Mouse (Mus musculus) monocyte, adult 5-6 weeks (primary cell): Measurements from ENCODE around the gene Kpna6. TPM values are rescaled to one million over a fixed set of nuclear protein-coding genes. Genes with fewer than 3 reads are reported as not detected.
"Not testable (repeated sequence)": the region's sequence is repeated elsewhere in the genome, so short reads cannot be mapped to it uniquely, and the experiment has no call there.

Experiments used
- ATAC-seq: fragments of 153-309, 156-312 bp; replicated peaks from 2 replicates; pipeline ENCODE4 v1.8.0; 2017; ENCODE audit warnings: mild to moderate bottlenecking; ENCODE audit not compliant: low TSS enrichment, insufficient number of reproducible peaks, severe bottlenecking, poor library complexity, low FRiP score
- total RNA-seq: library from RNA; stranded (forward); fragments of 200-1000, 200-491, 200-594 nt; gene quantifications from 3 replicates; pipeline ENCODE4 v1.2.3, GENCODE M21; 2017

Gene Kpna6
- total RNA-seq: 16.8 to 32.2 TPM (median 18.2 TPM) in 3 replicates

DNA sequence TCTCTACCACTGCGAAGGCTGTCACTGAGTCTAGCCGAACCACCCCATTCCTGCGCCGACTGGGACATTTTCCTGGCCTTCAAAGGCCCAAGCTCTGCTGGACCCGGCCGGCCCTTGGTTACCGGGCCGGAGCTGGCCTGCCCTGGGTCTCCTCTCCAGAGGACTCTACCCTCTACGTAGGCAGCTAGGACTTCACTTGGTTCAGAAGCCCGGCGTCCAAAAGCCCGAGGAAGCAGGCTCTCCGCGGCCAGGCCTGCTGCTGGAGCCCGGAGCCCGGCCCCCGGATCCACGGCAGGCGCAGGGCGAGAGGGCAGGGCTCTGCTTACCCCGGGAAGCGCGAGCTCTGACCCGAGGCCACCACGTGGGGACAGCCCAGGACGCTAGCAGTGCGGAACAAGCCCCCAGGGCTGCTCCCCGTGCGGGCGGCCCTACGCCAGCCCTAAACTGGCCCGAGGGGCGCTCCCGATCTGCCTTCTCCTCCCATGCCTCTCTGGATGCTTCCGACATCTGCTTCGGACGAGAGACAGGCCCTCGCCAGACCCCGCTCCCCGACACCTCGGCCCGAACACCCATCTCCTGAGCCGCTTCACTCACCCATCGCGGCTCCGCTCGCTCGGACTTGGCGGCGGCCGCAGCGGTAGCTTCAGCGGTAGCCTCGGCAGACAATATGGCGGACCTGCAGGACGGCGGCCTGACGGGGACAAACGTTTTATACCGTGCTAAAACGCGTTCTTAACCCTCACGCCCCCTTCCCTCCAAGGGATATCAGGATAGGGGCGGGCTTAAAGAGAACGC is at the start of gene Kpna6:
Kpna6 (minus strand) TSS at position 685 of the 795 bp plus-strand sequence.
- ATAC-seq: peak; percentile 97

DNA sequence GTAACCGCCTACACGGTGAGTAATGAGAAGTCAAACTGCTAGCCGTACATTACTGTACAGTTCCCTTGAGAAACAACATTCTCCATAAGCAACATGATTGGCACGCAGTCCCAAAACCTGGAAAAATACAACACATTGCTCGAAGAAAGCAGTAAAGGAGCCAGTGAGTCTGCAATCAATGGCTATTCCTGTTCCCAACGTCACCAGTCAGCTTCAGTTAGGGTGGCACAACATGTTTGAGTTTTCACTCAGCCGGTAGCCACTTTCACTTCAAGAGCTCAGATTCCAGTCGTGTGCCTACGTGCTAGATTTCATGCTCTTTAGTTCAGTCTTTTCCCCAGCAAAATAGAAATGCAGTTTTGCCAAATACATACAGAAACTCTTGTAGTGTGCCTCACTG is 43.7 kb upstream of the Kpna6 start:
- no peak for ATAC-seq

DNA sequence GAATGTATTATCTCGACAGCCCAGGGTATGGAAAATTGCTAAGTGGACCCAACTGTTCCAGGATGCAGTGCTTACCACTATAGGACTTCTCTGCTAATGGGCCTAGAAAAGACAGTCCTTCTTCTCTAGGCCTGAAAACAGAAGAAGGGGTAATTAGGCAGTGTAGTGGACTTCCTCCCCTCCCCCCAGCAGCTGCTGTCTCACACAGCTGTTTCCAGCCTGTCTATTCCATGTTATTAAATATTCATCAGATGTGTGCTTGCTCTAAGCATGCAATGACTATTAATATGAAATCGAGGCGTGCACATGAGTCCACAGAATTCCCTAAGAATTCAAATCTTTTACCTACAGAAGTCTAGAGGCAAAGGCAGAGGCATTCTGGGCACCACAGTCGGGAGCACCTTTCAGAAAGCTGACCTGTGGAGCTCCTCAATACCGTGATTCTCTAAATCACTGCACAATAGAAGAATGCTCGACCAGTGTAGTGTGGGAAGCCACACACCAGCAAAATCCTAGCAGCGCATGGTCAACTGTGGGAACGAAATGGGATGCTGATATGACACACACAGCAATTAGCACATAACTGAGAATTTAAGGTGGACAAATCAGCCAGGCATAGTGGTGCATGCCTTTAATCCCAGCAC is 37.0 kb upstream of the Kpna6 start:
- ATAC-seq: no peak

DNA sequence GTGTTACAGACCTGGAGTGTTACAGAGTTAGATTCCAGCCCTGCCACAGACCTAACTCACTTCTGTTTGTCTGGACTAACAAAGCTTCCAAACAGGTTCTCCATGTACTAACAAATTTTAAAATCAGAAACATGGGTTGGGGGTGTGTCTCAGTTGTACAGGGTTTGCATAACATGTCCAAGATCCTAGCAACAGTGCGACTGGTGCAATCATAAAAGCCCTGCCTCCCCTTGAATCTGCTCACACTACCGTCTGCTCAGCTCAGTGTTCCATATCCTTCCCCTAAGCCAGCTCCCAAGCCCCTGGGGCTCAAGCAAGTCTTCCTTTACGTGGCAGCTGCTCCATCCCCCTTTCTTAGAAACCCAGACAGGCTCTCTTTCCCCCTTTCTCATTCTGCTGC is 34.2 kb upstream of the Kpna6 start:
- ATAC-seq: no peak

DNA sequence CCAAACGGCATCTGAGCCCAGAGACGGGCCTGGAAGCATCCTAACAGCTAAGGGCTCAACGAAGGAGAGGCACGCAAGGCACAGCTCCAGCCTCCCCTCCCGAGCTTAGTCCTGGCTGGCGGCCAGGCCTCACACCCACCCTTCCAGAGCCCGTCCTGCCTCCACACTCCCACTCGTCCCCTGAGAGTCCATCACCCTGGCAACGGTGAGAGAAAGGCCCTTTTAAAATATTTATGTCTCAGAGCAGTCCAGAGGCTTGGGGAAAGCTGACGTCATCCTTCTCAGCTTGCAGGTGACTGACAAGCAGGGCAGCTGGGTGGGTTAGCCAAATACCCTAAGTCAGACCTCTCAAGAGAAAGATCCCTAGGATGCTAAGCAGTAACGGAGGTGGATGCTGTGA is 29.9 kb upstream of the Kpna6 start:
- no peak for ATAC-seq

DNA sequence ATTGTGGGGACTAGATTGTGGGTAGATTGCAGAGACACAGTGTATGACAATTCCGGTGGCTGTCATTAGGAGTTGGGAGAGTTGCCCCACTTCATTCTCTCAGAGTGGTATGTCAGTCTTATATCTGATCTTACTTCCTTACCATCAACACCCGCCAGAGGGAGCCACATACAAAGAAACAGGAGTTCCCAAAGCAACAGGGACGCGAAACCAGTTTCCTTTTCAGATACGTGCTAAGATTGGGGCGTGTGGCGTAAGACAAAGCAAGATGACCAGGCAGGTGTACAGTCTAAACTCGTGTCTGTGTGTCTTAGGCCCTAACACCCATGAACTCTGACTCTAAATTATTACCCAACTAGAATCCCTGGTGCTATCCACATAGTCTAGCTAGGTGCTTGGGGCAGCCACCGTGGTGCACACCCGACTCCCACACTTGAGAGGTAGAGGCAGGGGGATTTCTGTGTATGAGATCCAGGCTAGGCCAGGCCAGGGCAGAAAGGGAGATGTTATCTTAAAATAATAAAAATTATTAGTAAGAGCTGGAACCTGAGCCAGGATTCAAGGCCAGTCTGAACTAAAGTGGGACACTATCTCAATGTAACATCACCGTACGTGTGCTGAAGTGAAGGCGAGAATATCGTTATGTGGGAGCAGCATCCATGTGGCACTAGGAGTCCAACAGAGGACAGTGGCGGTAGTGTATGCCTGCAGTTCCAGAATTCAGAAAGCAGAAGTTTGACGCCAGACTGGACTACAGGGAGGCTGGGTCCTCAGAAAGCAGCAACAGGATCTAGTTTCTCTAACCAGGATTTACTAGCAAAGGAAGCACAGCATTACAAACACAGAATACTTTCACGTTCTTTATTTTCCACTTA is 29.2 kb upstream of the Kpna6 start:
- ATAC-seq: peak; percentile 86

DNA sequence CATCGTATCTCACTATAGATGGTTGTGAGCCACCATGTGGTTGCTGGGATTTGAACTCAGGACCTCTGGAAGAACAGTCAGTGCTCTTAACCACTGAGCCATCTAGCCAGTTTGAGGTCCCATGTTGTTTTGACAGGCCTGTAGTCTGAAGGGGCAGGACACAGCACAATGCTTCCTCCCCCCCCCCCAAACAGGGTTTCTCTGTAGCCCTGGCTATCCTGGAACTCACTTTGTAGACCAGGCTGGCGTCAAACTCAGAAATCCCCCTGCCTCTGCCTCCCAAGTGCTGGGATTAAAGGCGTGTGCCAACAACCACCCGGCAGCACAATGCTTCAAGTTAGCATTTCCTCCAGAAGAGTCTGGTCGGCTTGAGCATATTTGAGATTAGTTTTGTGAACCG is 28.1 kb upstream of the Kpna6 start:
- ATAC-seq: not testable (repeated sequence)

DNA sequence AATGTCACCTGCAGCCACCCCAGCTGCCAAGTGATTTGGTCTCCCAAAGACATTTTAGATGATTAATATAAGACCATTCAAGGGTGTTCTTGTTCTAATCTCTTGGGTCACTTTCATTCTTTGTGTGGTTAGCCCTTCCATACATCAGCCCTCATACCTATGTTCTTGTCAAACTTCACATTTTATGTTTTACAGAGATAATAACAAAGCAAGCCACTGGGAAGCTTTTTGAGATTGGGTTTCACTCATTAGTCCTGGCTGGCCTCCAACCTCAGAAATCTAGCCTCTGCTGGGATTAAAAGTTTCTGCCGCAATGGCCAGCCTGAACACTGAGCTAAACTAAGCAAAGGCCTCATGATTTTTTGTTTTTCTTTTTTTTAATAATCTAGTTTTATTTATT is 27.6 kb upstream of the Kpna6 start:
- no peak for ATAC-seq

DNA sequence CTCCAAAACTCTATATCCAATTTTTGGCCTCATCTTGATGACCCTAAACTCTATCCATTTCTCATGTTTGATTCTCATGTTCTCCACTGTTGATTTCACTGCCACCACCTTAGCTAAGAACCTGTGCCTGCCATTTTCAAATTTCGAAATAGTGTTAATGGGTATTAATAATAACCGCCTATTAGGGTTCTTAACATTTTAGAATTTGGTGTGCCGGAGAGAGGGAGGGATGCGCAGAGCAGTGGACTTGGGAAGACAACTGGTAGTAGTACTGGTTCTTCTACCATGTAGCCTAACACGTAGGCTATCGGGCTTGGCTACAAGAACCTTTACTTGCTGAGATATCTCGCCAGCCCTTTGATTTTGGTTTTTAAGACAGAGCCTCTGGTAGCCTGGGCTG is 24.6 kb upstream of the Kpna6 start:
- ATAC-seq: no peak

DNA sequence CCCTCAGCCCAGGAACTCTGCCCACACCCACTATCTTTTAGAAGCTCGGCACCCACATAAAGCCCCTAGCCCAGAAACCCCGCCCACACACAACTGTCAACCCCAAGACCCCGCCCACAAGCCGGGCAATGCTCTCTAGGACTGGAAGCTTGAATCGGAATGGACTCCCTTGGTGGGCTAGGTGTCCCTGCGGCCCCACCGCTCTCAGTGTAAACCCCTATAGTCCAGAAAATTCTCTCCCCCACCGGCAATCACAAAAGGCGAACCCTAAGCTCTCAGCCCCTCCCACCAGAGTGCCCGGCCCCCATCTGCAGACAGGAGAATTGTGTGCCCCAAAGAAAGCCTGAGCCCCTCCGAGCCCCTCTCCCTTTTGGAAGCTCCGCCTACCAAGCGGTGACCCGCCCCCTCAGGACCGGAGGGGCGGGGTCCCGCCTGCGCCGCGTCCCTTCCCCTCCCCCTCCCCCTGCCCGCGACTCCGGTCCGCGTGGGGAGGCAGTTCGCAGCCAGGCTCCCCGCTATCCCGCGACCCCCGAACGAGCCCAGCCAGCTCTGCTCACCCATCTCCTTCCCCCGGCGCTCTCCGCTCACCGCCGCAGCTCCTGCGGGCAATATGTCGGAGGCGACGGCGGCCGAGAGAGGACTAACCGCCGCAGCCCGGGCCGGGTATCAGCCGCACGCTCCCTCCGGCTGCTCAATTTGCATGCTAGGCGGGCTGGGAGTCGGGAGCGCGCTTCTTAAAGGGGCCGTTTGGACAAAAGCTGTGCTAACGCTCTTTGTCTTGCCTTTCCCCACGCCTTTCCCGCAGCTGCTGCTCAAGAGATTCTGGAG is 23.8 kb upstream of the Kpna6 start, which contains the start of gene Tmem39b:
Tmem39b (minus strand) TSS at position 681 of the 828 bp plus-strand sequence.
- ATAC-seq: peak; percentile 83

DNA sequence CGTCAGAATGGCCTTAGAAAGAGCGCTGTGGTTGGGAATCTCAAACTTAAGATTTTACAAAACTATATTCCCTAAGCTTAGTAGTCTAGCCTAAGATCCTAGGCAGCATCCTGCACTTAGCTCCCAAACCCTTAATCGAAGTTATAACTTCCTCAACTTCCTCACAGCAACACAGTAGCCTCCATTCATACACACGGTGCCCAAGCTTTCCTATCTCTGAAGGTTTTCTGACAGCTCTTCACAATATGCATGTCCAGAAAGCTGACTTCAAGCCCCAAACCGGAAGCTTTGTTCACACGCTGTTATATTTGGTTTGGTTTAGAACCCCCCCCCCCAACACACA is 23.2 kb upstream of the Kpna6 start:
- ATAC-seq: no peak

DNA sequence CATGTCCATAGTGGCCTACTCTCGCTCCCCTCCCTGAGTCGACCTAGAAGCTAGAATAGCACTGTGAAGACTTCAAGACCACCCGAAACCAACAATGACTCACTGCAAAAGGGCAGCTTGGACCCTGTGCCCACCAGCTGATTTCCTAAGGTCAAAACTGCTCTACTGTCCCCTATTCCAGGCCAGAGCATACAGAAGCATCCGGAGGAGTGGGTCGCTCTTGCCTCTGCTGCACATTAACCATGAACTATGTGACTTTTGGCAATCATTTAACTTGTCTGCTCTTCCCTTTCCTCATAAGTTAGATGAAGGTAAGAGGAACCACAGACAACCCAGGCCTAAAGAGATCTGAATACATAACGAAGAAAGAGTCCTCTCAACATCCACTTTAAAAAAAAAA is 12.0 kb upstream of the Kpna6 start:
- no peak for ATAC-seq

DNA sequence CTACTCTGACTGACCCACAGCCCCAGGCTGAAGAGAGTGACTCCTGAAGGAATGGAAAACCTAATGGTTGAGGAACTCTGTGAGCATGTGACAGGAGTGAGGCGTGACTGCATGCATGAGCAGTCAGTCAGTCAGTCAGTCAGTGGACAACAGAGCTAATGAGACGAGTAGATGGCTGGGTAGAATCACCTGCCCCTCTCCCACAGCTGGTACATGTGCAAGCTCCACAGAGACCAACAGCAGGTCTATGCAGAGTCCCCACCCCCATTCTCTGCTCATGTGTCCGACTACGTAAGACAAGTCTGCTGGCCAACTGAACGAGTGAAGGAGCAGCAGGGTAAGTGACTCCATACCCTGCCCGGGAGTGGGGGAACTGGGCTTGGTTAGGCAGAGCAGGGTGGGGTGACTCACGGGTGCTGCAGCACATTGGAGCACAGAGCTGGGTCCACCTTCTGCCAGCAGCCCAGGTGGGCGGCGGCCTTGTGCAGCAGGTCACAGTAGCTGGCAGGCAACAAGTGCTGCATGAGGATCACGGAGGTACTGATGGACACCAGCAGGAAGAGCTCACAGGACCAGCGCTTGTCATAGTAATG is 11.4 kb upstream of the Kpna6 start:
- ATAC-seq: no peak

DNA sequence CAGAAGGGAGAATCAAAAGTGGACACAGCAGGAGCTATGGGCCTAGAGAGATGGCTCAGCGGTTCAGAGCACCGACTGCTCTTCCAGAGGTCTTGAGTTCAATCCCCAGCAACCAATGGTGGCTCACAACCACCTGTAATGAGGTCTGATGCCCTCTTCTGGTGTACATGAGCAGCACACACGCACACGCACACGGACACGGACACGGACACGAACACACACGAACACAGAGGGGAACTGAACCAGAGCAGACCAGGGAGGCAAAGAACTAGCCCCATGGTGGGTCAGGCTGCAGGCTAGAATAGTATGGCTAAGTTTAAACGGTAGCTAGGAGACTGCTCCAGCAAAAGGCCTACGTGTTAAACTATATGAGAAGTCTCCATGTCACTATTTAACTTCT is 9.3 kb upstream of the Kpna6 start:
- no peak for ATAC-seq

DNA sequence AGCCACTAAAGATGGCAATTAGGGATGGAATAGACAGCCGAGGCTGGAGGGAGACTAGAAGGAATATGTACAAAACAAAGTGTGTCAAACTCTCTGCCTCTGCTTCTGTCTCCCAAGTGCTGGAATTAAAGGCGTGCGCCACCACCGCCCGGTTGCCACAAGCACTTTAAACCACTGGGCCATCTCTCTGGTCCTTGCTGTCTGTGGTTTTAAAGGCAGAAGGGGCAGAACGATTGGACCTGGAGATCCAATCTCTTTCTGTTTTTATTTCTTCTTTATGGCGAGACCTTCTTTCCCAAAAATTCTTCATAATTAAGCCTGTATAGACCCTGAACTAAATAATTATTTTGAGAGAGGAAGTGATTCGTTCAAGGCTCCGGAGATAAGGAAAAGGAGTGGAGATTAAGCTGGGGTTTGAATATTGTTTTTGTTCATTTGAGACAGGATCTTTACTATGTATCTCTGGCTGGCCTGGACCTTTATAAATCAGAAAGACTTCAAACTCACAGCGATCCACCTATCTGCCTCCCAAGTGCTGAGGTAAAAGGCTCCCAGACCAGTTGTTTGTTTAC is 397 bp upstream of the Kpna6 start:
- no peak; the same call in 1 of the 2 replicates for ATAC-seq

DNA sequence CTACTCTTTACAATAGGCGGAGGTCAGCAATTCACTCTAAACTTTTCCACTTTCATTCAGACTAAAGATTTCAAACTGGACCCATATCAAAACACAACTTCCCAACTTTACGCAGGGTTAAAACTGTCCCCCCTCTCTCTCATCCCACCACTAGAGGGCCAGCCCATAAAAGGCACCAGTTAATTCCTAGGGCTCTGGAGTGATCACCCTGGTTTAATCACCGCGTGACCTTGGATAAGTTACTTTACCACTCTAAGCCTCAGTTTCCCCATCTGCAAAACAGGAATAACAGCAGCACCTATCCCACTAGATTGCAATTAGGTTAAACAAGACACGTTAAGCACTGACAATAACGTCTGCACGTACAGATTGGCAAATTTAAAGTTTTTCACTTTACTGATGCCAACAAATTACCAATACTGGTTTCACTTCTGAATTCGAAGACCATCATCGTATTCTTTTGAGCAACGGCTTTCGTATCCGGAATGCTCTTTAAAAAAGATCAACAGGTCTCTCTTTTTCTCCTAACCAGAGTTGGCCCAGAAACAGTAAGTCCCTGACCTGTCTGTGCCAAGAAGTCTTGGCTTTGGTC is 980 bp downstream of the Kpna6 start:
- 0 out of 2 replicates have a peak, but pooled peaks have one; percentile 40 for ATAC-seq

DNA sequence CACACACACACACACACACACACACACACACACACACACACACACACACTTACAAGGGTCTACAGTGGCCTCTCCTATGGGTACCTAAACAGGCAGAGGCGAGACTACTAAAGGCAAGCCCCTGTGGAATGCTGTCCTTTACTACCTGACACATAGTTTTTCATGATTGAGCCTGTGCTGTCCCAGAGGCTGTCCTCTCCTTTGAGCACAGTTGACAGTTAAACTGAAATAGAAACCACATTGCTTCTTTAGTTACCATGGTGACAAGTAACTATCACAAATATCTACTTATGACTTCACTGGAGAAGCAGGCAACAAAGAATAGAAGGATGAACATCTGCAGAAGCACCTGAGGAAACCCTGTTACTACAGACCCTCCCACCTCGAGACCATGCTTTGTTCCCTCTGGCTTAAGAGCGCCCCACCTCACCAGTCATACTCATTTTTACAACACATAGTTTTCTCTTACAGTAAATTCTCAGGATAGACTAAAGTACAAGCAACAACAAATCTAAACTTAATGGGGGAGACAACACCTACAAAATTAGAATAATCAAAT is 10.2 kb downstream of the Kpna6 start:
- no peak for ATAC-seq
